Mouse (Mus musculus) lung, postnatal 36 days (tissue): Measurements from ENCODE around the gene Rpl26.
"Not testable (repeated sequence)": the region's sequence is repeated elsewhere in the genome, so short reads cannot be mapped to it uniquely, and the experiment has no call there.

Source experiments
- DNase-seq: peaks from one replicate; pipeline ENCODE4 v3.0.0; 2022; ENCODE audit warnings: mixed read lengths

Gene Rpl26

DNA sequence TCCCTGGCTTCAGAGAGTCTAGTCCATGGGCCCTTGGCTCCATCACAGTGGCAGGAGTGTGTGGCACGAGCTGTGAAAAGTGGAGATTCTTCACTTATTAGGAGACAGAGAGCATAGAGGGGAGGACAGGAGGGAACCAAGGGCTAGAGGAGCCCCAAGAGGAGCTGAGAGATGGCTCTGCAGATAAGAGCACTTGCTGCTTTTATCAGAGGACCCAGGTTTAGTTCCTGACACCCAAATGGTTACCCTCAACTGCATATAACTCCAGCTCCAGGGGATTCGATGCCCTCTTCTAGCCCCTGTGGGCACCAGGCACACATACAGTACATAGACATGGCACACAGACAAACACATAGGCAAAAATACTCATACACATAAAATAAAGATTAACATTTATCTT is 23.4 kb downstream of the Rpl26 start:
- DNase-seq = no peak

DNA sequence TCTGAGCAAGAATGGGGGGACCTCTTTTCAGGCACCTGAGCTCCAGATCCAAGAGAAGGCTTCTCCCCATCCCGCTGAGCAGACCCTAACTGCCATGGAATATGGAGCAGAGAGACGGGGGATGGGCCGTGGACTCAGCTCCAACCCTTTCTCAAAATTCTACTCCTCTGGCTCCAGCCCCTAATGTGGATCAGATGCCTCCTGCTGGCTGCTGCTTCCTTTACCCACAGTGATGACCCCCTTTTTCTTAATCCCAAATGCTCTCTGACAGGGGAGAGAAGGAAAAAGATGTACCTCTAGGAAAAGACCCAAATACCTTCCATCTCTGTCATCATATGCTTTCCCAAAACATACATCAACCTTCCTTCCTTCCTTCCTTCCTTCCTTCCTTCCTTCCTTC is 25.6 kb downstream of the Rpl26 start, which contains the start of gene Odf4:
TSS of gene Odf4 (minus strand) at position 101 of the 400 bp plus-strand sequence.
- no peak for DNase-seq

DNA sequence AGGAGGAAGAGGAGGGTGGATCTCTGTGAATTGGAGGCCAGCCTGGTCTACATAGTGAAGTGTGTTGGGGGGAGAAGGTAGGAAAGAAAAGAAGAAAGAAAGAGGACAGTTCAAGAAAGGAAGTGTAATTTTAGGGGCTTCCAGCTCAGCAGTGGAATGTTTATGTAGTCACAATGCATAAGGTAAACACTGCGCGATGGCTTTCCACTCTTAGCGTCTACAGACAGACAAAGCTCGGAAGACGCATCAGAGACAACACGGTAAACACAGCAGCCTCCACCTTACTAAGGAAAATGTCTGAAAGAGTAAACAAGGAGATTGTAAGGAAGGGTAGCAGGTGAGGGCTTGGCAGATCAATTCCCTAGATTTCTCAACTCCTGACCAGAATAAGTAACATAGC is 28.6 kb downstream of the Rpl26 start:
- DNase-seq = peak; percentile 23

DNA sequence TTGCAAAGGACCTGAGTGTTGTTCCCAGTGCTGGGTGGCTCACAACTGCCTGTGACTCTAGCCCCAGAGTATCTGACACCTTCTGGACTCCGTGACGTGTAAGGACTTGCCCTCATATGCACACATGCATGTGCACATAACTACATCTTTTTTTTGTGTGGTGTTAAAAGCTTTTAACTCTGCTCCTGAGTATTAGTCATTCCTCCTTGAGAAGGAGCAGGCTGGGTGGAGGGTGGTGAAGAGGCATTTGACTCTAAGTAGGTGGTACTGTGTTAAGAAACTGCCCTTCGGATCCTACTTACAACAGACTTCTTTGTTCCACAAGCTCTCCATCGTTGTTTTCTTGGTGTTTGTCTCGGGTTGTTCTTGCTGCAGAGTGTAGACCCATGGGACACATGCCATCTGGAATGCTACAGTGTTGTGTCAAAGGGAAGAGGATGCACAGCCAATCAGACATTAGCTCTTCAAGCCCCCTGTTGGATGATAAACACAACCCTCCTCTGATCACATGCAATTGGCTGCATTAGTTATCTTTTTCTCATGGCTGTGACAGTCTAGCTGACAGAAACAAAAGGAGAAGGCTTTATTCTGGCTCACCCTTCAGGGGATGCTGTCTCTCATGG is 32.6 kb downstream of the Rpl26 start:
- DNase-seq = no peak

DNA sequence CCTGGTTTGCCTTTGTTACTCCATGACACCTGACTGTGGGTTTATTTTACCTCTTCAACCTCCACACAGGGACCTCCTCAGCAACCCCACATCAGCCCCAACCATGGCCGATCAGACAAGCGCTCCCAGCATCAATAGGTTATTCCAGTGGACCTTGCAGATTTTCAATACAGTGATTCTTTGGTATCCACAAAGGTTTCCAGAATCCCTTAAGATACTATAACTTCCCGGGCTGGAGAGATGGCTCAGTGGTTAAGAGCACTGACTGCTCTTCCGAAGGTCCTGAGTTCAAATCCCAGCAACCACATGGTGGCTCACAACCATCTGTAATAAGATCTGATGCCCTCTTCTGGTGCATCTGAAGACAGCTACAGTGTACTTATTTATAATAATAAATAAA is 35.6 kb downstream of the Rpl26 start:
- DNase-seq = not testable (repeated sequence)

DNA sequence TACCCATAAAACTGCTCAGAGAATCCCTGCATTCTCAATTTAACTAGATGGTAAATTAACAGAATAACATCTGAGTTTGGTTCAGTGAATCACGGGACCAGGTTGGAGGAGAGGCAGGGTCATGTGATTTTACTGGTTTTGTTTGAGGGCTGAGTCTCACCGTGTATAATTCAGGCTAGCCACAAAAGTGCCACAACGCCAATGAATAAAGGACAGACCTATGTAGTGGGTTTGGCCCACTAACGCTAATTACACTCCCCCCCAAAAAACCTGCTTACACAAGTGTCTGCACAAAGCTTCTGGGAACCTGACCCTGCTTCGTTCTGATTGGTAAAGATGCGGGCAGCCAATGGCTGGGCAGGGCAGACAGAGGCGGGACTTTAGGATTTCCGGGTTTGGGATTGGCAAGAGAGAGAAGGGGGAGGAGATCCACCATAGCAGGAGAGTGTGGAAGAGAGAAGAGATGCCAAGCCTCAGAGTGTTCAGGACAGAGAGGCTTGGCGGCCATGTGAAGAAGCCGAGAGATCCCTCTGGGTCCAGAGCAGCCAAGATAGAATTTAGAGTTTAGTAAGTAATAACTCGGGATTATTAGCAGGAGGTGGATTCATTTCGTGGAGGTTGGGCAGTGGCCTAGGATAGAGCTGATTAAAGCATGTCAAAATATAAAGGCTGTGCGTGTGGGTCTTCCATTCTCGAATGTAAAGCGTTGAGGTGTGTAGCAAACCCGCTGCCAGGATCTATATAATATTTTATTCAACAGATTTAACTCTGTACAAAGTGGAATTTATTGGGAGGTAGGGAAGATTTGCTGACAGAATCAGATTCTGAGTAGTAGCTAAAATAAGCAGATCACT is 38.3 kb downstream of the Rpl26 start:
- peak; percentile 95 for DNase-seq

DNA sequence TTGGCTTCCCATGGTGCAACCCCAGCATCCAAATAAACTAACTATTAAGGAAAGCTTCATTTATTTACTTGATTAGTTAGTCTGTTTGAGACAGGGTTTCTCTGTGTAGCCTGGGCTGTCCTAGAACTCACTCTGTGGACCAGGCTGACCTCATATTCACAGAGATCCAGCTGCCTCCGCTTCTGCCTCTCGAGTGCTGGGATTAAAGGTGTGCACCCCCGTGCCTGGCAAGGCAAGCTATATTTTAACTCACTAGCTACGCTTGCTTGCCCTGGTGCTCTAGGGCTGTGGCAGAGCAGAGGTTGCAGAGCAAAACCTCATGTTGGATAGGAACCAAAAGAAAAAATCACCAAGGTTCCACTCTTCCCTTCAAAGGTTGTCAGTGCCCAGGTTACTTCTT is 39.1 kb downstream of the Rpl26 start:
- no peak for DNase-seq

DNA sequence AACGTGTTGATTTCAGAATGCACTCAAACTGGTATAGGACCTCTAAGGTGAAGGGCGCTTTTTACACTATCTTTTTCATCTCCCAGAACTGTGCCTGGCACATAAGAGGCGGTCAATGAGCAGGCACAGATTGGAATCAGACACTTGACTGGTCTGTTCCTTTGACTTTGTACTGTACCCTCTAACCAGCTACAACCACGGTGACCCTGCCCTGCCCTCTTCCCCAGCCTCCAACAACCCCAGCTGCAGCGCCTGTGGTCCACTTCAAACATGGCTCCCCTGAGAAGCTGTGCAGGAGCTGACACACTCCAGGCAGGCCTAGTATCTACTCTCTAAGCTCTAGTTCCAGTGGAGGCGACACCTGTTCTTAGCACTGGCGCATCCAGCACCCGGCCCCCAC is 41.3 kb downstream of the Rpl26 start:
- no peak for DNase-seq

DNA sequence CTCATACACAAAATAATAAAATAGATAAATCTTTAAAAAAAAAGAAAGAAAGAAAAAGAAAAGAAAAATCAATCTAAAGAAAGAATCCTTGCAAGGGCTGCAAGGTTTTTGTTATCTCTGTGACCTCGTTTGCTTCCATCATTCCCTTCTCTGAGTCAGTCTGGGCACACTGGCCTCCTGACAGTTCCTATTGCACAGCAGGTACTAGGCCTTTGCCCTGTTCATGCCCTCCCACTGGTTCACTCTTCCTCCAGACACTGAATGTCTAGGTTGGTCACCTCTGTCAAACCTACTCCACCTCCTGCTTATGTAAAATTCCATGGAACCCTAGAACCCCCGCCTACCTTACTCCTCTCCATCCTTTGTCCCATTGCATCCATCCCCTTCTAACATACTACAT is 43.9 kb downstream of the Rpl26 start:
- DNase-seq = no peak

DNA sequence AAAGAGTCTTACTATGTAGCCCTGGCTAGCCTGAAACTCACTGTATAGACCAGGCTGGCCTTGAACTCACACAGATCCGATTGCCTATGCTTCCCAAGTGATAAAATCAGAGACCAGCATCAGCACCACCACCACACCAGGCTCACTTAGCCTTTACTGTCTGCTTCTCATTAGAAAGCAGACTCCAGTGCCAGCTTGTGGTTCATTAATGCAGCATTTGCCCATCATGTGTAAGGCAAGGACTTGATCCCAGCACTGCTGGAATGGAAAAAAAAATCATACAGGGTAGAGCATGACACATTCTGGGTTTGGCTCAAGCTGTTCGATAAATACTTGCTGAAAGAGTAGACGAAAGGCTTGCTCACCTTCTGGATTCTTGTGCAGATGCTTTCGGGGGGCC is 44.6 kb downstream of the Rpl26 start:
- no peak for DNase-seq

DNA sequence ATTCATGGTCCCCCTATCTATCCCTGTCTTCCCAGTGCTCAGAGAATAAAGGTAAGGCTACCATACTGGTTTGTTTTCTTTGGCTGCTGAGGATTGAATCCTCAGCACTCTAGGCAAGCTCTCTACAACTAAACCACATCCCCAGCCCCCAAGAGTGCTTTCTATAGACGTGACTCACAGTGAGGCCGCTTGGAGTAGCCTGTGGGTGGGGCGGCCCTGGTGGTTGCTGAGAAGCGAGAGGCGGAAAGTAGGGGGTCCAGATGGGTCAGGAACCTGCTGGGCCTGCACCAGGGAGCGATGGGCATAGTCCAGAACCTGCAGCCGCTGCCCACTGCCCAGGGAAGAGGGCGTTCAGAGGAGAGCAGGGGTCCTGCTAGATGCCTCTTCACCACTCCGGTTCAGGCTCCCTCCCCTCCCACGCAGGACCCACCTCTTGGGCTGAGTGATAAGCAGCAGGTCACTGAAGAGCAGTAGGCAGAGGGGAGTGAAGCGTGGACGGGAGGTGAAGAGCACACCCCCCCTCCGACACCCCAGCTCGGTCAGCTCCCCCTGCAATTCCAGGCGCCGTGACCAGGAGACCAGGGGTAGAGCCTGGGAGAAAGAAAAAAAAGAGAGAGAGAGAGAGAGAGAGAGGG is 45.5 kb downstream of the Rpl26 start:
- DNase-seq = no peak

DNA sequence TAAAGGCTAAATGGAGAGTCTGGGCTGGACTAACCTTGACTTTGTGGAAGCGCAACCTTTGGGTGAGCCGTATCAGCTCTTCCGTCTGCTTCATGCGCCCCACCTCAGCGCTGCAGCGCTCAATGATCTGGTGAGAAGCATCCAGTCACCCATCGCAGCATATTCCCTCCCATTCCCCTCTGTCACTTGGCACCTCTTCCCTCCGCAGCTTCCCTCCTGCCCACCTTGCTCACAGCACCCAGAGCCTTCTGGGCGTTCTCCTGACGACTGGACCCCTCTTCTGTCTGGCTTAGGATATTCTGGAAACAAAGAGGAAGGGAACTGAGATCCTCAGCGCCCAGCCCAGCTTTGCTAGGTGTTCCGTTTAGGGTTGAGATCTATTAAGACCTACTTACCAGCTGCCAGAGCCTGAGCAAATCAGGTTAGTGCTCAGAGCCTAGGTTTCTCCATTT is 46.2 kb downstream of the Rpl26 start:
- no peak for DNase-seq

DNA sequence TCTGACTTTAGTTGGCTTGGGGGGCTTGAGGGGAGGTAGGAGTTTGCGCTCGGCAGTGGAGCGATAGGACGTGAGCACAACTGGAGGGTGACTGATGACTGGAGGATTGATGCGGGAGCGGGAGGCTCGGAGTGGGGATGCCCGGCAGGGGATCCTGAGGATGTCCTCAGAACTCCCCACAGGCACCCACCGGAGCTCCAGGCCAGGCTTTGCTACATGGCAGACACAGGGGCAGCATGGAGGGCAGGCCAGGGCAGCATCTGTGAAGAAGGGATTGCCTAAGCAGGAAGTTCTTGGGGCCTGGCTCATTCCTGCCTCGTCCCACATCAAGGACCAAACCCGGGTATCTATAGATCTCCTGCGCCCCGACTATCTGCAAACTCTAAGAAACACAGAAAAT is 52.5 kb downstream of the Rpl26 start:
- DNase-seq = no peak

DNA sequence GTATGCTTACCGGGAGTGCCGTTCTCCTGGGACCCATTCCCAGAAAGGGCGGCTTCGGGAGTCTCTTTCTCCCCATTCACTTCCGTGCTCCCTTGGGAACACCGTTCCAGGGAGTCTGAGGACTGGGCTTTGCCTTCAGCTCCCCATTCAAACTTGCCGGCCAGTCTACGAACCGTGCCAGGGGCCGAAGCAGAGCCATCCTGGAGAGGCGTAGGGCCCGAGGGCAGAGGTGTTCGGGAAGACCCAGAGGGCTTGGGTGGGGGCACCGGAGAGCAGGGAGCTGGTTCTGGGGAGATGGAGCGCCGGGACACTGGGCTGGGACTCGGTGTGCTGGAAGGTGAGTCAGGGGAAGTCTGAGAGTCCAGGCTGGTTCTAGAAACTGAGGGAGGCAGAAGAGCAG is 53.0 kb downstream of the Rpl26 start:
- no peak for DNase-seq

DNA sequence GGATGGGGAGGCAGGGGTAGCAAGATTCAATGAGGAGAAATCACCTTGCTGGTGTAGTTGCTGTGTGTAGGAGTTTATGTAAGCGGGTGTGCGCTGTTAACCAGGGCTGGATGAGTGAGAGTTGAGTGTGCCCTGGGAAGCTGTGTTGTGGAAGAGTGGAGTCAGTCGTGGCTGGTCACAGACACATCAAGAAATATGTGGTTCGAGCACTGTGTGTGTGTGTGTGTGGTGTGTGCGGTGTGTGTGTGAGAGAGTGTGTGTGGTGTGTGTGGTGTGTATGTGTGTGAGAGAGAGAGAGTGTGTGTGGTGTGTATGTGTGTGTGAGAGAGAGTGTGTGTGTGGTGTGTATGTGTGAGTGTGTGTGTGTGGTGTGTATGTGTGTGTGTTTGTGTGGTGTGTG is 54.1 kb downstream of the Rpl26 start:
- DNase-seq = no peak

DNA sequence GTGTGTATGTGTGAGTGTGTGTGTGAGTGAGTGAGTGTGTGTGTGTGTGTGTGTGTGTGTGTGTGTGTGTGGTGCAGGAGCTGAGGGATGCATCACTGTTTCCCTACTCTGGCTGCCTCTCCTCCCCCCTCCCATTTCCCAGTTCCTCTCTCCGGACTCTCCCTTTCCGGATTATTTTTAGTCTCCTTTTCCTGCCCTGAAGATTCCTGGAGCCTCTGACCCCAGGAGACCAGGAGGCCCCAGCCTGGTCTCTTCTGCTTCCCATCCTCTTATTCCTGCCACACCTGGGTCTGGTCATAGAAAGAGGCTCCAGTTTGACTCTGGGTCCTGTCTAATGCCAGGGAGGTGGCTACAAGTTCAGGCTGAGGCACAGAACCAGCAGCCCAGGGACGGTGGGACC is 54.7 kb downstream of the Rpl26 start:
- DNase-seq = peak; percentile 74
